Mouse (Mus musculus) cerebellum, adult 18-20 months (tissue): ENCODE data around the gene Zfp92.

Experiments
- DNase-seq, 2 experiments: peaks; one replicate each; pipeline ENCODE4 v3.0.0; 2021

Zfp92 gene

DNA sequence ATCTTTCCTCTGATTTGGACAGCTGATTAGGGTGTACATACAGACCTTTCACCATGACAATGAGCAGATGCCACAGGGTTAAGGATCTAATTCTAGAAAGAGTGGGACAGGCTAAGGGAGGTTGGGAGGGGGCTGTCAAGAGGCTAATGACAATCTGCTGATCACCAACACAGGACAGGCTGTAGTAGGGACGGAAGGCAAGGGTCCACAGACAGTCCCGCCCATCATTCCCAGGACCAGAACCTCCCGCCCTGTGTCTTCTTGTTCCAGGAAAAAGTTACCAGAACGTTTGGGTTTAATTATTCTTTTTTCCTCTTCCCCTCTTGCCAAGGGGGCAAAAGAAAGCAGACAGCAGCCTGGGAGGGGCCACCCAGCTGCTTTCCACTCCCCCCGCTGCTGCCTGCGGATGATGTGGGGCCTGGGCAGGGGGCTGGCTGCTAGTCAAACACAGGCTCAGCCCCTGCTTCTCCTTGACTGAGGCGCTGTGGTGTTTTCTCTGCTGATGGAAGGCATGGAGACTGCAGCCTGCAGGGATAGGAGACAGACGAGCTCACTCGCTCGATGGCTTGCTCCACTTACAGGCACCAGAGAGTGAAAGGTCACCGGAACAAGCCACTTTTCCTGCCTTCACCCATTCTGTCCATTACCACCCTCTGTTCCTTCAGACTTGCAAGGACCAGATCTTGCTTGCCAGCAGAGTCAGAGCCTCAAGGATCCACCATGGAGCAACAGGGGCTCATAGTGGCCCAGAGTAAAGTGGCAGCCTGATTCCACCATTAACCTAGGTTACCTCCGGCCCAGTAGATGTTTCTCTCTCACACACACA, 63.7 kb downstream of the Zfp92 start:
- DNase-seq: no peak

DNA sequence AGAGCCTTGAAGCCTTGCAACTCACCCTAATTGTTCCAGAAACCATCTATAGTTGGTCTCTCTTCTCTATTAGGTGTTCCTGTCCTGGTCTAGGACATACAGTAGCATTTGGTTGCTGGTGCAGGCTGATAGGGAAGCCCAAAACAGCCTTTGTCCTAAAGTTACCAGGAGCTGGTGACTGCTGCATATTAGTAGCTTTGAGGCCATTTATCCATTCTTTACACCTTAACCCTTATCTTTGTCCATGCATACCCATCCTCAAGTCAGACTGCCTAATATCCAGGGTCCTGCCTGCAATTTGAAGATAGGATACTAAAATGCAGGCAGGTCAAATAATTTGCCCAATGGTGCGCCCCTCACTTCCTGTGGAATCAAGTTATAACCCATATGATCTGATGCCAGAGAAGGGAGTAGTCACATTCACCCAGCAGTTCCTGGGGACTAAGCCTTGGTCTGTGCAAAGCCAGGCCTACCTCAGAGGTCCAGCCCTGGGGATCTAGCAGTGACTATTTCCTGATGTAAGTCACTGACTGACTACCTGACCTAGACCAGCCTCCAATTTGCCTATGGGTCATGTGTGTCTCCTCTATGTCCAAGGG, 64.9 kb downstream of the Zfp92 start:
- DNase-seq: no peak

DNA sequence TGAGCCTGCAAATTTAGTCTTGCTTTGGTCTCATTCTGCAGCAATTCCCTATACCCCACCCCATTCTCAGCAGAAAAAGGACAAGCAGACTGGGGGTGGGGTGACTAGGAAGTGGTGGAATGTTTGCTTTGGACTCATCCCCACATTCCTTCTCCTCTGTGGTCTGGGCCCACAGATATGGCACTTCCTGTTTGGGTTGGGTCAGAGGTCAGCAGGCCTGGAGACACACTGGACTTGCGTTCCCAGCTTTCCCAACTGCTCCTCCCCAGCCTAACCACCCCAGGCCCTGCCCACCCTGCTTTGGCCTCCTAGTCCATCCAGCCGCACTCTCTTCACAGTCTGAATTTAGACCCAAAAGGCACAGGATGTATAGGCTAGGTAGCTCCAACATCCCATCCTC, 65.7 kb downstream of the Zfp92 start:
- no peak for DNase-seq

DNA sequence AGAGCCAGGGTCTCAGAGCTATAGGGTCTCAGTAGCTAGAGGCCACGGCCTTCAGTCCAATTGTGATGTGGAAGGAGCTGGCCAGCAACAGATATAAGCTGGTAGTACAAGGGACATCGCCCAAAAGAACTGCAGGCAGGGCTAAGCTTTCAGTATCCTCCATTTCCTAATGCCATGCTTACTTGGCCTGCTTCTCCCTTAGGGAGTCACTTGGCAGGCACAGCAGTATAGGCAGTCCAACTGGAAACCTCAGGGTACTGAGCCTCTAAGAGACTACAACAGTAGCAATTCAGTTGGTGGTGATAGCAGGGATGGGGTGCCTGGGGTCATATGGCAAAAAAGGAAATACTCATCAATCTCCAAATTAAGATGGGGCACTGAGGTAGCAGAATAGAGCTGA, 66.6 kb downstream of the Zfp92 start:
- no peak for DNase-seq
